Mouse (Mus musculus): ENCODE measurements around the gene Ugt1a6a.

- TF ChIP-seq CTCF (conservative IDR thresholded peaks at IDR 0.05; ENCODE audit: insufficient read depth, insufficient read length, low read depth, low read length) (no peak), POLR2A (IDR thresholded peaks at IDR 0.05; ENCODE audit: low read depth, low read length) (no peak)
Measured at GRCm38 (mm10) chr1:88219054-88219453, 84.4 kb downstream of the Ugt1a6a start.

All from kidney, adult 2 months (tissue).